Mouse (Mus musculus) myocyte (in vitro differentiated cells): ENCODE data around the gene Ctps2.

Source experiments
- E2F4 ChIP-seq: IDR thresholded peaks from one replicate; pipeline ENCODE4 v1.6.1; 2011; ENCODE audit warnings: mild to moderate bottlenecking, control low read depth, moderate library complexity; ENCODE audit not compliant: insufficient read depth
- MAX ChIP-seq: IDR thresholded peaks from one replicate; pipeline ENCODE4 v1.6.1; 2011; ENCODE audit warnings: low read depth, mild to moderate bottlenecking, control low read depth
- MYOD1 ChIP-seq, 3 experiments: IDR thresholded peaks; one replicate each; pipeline ENCODE4 v1.6.1; 2011; ENCODE audit warnings: control low read depth in 2 of 3, low read depth in 2 of 3, mild to moderate bottlenecking in 2 of 3, moderate library complexity in 1 of 3; ENCODE audit not compliant: insufficient read length in 2 of 3, control insufficient read depth in 1 of 3
- POLR2A ChIP-seq: IDR thresholded peaks from one replicate; pipeline ENCODE4 v1.6.1; 2011; ENCODE audit warnings: low read depth, mild to moderate bottlenecking, control low read depth, moderate library complexity; ENCODE audit not compliant: insufficient read length
- POLR2AphosphoS2 ChIP-seq: IDR thresholded peaks from one replicate; pipeline ENCODE4 v1.6.1; 2011; ENCODE audit warnings: low read depth, control low read depth; ENCODE audit not compliant: insufficient read length
- SRF ChIP-seq: IDR thresholded peaks from one replicate; pipeline ENCODE4 v1.6.1; 2011; ENCODE audit warnings: low read depth; ENCODE audit not compliant: control insufficient read depth, insufficient read length
- TCF12 ChIP-seq: IDR thresholded peaks from one replicate; pipeline ENCODE4 v1.6.1; 2011; ENCODE audit warnings: mild to moderate bottlenecking, control low read depth; ENCODE audit not compliant: poor library complexity, insufficient read depth, severe bottlenecking
- TCF3 ChIP-seq: IDR thresholded peaks from one replicate; pipeline ENCODE4 v1.6.1; 2011; ENCODE audit warnings: low read depth, control low read depth; ENCODE audit not compliant: insufficient read length

GRCm38 (mm10) chrX:162991396-162991795 is 90.4 kb downstream of the Ctps2 start:
- TF ChIP-seq POLR2A (no peak), TCF12 (no peak), SRF (no peak), MAX (no peak), POLR2AphosphoS2 (no peak), MYOD1 (IDR thresholded peaks at IDR 0.05; ENCODE audit: control insufficient read depth in 1 of 3, insufficient read length in 2 of 3, low read depth in 2 of 3) (no peak), TCF3 (no peak), E2F4 (no peak)
